Mouse (Mus musculus) thymus, postnatal 4 days (tissue): ENCODE measurements around the gene Mark3.

ENCODE experiments used
- DNase-seq: peaks from one replicate; pipeline ENCODE4 v3.0.0; 2021

The Mark3 gene

DNA sequence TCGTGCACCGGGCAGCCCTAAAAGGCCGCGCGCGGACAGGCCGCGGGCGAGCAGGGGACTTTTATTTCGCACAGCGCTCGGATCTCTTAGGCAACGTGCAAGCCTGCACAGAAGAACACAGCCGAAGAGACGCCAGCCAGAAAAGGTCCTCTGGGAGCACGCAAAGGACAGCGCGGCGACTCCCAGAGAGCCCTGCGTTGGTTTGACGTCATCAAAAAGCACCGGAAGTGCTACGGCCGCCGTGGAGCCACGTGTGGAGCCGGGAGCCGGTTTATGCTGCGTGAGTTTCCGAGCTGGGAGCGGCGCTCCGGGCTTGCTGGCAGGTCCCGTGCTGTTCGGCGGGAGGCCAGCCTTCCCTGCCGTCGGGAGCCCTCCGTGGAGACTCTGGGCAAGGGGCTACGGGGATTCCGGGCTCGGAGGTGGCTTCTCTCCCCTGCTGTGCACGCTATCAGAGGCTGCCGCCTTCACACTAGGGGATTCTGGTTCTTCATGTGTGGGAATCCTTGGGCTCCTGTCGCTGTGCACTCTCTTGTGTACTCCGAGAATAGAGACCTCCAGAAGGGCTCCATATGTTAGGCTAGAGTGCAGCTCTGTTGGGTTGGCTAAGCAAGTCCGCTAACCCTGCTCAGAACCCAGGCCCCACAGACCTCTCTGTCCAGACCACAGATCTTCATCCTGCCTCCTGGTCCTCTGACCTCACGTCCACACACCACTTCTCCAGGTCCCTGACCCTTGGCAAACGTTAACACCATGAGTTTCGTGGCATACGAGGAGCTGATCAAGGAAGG is 103.8 kb downstream of the Mark3 start, which contains the start of gene Trmt61a:
TSS of gene Trmt61a (plus strand) at position 224 of the 788 bp plus-strand sequence.
- DNase-seq = peak; percentile 93

GRCm38 (mm10) chr12:111678670-111678933 is 104.3 kb downstream of the Mark3 start:
- DNase-seq = no peak

GRCm38 (mm10) chr12:111678997-111679396 is 104.7 kb downstream of the Mark3 start:
- DNase-seq = no peak

DNA sequence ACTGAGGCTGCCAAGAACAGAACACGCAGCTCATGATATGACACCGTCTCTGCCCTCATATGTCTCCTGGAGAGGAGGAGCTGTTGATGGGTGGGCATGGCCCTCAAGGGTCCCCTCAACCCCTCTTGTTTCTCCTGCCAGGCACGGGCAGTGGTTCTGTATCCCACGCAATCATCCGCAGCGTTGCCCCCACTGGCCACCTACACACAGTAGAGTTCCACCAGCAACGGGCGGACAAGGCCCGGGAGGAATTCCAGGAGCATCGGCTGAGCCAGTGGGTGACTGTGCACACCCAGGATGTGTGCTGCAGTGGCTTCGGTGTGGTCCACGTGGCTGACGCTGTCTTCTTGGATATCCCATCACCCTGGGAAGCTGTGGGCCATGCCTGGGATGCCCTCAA is 106.3 kb downstream of the Mark3 start:
- DNase-seq = no peak

DNA sequence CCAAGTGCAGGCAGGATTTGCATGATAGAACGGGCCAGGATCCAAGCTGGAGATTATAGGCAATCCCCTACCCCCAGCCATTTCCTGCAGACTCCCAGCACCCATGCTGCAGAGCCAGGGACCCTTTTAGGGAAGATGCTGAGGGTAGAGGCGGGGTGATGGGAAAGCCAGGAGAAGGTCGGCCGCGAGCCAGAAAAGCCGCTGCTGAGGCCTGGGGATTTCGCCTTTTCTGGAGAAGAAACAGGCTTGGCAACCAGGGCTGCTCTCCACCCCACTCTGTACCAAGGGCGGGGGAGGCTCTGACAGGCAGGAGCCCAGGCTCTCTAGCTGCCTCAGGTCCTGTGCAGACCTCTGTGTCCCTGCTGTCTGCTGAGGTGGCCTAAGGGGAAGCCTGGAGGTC is 107.0 kb downstream of the Mark3 start:
- no peak for DNase-seq

- no peak for DNase-seq
Measured at GRCm38 (mm10) chr12:111682003-111682402, 107.7 kb downstream of the Mark3 start.

- DNase-seq = no peak
Measured at GRCm38 (mm10) chr12:111682806-111683205, 108.5 kb downstream of the Mark3 start.

DNA sequence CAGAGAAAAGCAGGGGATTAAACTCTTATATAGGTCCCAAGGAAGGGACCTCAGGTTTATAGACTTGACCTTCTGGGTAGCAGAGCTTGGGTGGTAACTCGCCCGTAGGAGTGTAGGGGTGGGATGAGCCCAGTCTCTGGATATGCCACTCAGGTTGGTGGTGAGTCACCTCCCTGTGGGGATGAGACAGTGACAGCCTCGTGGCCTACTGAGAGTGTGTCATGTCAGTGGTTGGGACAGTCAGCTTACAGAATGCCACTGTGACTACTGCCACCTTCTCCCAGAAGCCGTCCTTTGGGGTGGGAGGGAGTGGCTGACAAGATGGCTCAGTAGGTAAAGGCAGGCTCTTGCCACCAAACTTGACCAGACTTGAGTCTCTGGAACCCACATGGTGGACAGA is 112.1 kb downstream of the Mark3 start:
- no peak for DNase-seq

DNA sequence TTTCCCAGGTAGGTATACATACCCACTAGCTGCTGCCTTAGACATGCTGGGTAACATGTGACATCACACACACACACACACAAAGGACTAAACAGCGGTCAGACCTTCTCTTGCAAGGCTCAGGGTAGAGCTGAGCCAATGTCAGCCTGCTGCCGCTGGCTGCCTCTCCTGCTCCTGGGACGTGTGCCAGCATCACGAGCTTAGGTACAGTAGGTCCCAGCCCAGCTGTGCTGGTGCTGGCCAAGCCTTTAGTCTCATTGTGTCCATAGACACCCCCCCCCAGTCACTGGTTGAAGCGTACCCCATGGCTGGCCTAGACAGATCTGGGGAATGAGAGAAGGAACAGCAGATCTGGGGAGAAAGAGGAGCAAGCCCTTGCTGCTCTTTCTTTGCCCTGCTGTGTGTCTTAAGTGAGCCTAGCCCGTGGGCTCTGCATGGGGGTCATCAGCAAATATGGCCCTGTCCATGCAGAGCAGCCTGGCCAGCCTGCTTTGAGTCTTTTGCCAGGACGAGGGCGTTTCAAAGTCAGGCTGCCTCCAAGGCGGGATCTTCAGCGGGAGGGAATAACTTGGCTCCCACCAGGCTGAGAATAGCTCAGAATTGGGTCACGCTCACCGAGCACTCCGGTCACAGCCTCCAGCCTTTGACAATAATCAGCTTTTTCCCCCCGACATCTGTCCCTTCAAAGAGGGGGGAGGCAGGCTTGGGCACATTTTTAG is 113.2 kb downstream of the Mark3 start:
- no peak for DNase-seq

- DNase-seq = no peak
Measured at GRCm38 (mm10) chr12:111688069-111688428, 113.7 kb downstream of the Mark3 start.

DNA sequence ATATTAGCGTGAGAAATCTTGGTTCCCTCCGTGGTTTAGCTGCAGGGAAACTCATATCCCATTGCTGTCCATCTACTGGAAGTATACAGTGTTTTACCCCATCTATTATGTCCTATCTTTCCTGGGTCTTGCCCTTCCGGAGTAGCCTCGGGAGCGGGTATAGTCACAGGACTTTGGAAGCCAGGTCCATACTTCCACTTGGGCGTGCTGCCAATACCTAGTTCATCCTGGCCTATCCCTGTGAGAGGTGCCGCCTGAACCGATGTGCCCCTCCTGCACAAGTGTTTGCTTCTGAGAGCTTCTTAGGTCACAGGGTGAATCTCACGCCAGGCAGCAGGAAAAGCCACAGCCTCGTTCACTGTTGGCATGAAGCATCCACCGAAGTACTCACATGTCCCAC is 115.1 kb downstream of the Mark3 start:
- DNase-seq = no peak

GRCm38 (mm10) chr12:111691346-111691872 is 117.1 kb downstream of the Mark3 start:
- peak; percentile 65 for DNase-seq

- DNase-seq = peak; percentile 57
Measured at GRCm38 (mm10) chr12:111692899-111693298, 118.6 kb downstream of the Mark3 start.

GRCm38 (mm10) chr12:111693341-111694270 is 119.3 kb downstream of the Mark3 start:
- peak; percentile 69 for DNase-seq

DNA sequence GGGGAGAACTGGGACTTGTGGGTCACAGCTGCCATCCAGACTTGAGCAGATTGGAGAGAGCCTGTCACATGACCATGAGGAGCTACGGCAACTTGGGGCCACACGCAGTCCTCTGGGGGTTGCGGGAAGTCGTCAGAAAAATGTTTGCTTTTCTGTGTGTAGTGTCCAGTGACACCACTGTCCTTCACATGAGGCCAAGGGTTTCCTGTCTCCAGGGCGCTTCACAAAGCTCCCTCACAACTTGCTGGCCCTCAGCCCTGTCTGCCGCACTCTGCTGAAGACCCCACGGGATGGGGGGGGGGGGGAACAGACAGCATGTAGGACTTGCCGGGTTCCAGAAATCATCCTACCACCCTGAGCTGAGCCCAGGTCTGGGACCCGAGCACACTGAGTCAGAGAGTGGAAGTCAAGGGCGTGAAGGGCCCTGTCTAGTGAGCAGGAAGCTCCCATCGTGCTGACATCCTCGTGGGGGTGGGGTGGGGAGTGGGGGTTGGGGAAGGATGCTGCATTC is 120.0 kb downstream of the Mark3 start:
- peak; percentile 61 for DNase-seq

- DNase-seq = peak; percentile 62
Measured at GRCm38 (mm10) chr12:111694880-111695804, 120.8 kb downstream of the Mark3 start.

GRCm38 (mm10) chr12:111696239-111696638 is 121.9 kb downstream of the Mark3 start:
- peak; percentile 85 for DNase-seq

DNA sequence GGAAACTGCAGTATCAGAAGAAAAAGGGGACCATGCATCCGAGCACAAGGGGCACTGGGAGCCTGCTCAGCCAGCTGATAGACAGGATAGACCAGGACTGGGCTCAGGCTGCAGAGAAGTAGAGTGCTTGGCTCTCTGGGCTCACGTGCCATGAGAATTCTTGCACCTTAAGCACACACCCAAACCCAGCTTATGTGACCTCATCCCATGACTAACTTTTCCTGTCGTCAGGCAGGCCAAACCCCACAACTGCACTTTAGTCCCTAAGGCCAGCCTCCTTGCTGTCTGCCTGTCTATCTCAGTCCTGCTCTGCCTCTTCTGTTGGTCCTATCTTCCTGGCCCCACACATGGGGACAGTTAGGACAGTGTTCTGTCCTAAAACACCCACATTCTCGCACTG is 123.4 kb downstream of the Mark3 start:
- no peak for DNase-seq

- DNase-seq = no peak
Measured at GRCm38 (mm10) chr12:111698346-111698913, 124.1 kb downstream of the Mark3 start.

- DNase-seq = no peak
Measured at GRCm38 (mm10) chr12:111699542-111699941, 125.2 kb downstream of the Mark3 start.

DNA sequence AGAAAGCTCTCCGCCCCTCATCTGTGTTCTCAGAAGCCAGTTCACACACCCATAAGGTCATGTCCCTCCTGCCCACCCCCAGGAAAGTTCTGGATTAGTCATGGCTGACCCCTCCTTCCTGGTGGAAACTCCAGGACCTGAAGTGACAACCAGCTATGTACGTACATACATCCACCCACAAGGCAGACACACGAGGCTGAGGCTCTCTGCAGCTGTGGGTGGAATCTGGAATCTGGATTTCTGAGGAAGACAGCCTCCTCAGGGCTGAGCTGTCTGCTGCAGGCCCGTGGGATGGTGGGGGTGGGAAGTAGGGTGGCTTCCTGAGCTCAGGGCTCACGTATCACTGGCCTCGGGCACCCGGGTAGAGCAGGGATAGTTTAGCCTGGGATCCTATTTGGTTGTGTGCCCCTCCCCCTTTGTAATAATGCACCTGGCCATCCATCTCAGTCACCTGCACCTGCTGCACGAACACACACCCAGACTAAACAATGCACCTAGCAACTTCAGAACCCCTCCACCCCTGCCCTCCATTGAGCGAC is 126.7 kb downstream of the Mark3 start:
- DNase-seq = no peak
